Mouse (Mus musculus): ENCODE data around the gene Zfp867.

Gene Zfp867

GRCm38 (mm10) chr11:59460459-59460858 lies 11.8 kb downstream of the Zfp867 start:
- in situ Hi-C loops (cut with MboI, MseI) = no loop called here

GRCm38 (mm10) chr11:59458973-59459372 lies 13.3 kb downstream of the Zfp867 start:
- in situ Hi-C loops (cut with MboI, MseI) = no loop called here

GRCm38 (mm10) chr11:59456891-59457290 lies 15.4 kb downstream of the Zfp867 start:
- in situ Hi-C loops (cut with MboI, MseI) = no loop called here

GRCm38 (mm10) chr11:59456346-59456745 lies 15.9 kb downstream of the Zfp867 start:
- in situ Hi-C loops (cut with MboI, MseI) = no loop called here

- in situ Hi-C loops (cut with MboI, MseI) = no loop called here
Measured at GRCm38 (mm10) chr11:59451086-59451485, 21.2 kb downstream of the Zfp867 start, which contains the start of gene Snap47. TSS of gene Snap47 (minus strand) at chr11:59451186.

GRCm38 (mm10) chr11:59450230-59450771 lies 22.0 kb downstream of the Zfp867 start:
- in situ Hi-C loops (cut with MboI, MseI) = no loop called here

GRCm38 (mm10) chr11:59449741-59450229 lies 22.5 kb downstream of the Zfp867 start, which contains the start of gene Jmjd4:
TSS of gene Jmjd4 (plus strand) at chr11:59450045.
- in situ Hi-C loops (cut with MboI, MseI) = no loop called here

GRCm38 (mm10) chr11:59443102-59443501 lies 29.2 kb downstream of the Zfp867 start:
- in situ Hi-C loops (cut with MboI, MseI) = no loop called here

GRCm38 (mm10) chr11:59437954-59438353 lies 34.3 kb downstream of the Zfp867 start:
- in situ Hi-C loops (cut with MboI, MseI) = no loop called here

- in situ Hi-C loops (cut with MboI, MseI) = no loop called here
Measured at GRCm38 (mm10) chr11:59432261-59432660, 40.0 kb downstream of the Zfp867 start.

GRCm38 (mm10) chr11:59429959-59430358 lies 42.3 kb downstream of the Zfp867 start:
- in situ Hi-C loops (cut with MboI, MseI) = no loop called here

GRCm38 (mm10) chr11:59428057-59428660 lies 44.1 kb downstream of the Zfp867 start:
- in situ Hi-C loops (cut with MboI, MseI) = no loop called here

GRCm38 (mm10) chr11:59425671-59426101 lies 46.6 kb downstream of the Zfp867 start:
- in situ Hi-C loops (cut with MboI, MseI) = no loop called here

- in situ Hi-C loops (cut with MboI, MseI) = no loop called here
Measured at GRCm38 (mm10) chr11:59423010-59423588, 49.2 kb downstream of the Zfp867 start.

- in situ Hi-C loops (cut with MboI, MseI) = no loop called here
Measured at GRCm38 (mm10) chr11:59421967-59422366, 50.3 kb downstream of the Zfp867 start.

- in situ Hi-C loops (cut with MboI, MseI) = no loop called here
Measured at GRCm38 (mm10) chr11:59421436-59421835, 50.8 kb downstream of the Zfp867 start.

- in situ Hi-C loops (cut with MboI, MseI) = no loop called here
Measured at GRCm38 (mm10) chr11:59418708-59419107, 53.6 kb downstream of the Zfp867 start.

- in situ Hi-C loops (cut with MboI, MseI) = no loop called here
Measured at GRCm38 (mm10) chr11:59412999-59413863, 59.0 kb downstream of the Zfp867 start.

GRCm38 (mm10) chr11:59412058-59412457 lies 60.2 kb downstream of the Zfp867 start:
- in situ Hi-C loops (cut with MboI, MseI) = no loop called here

Measured in T-helper 1 cell (primary cell).